Mouse (Mus musculus) testis, adult 2 months (tissue): Measurements from ENCODE around the gene Tstd2.

Experiments used
- CTCF ChIP-seq: fragments of 200-500 bp; IDR thresholded peaks from 2 replicates; pipeline ENCODE4 v1.5.1; 2012; ENCODE audit warnings: low read depth, mild to moderate bottlenecking, inconsistent platforms, low read length, moderate library complexity; ENCODE audit not compliant: control insufficient read depth, insufficient read depth, insufficient replicate concordance
- POLR2A ChIP-seq: fragments of 200-500 bp; IDR thresholded peaks from 2 replicates; pipeline ENCODE4 v1.6.1; 2012; ENCODE audit warnings: low read depth, mild to moderate bottlenecking, inconsistent platforms, low read length, moderate library complexity; ENCODE audit not compliant: control insufficient read depth

DNA sequence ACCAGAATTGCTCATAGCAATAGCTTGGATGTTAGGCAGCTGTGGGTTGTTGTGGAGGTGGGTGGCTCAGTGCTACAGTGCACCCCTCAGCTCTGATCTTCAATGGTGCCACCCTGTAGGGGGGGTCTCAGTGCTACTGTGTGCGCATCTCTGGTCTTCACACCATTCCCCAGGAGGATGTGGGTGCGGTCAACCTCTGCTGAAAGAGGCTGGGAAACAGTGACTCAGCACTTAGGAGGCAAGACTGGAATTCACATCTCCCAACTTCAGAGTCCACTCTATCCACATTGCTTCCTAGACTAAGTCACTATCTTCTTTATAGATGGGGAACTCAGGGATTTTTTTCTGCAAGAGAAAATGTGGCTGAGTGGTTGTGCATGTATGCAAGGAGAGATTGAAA is 40.9 kb downstream of the Tstd2 start:
- TF ChIP-seq POLR2A = no peak
- TF ChIP-seq CTCF = no peak
